13 mouse cellular contexts compared by ENCODE assay signal in genomic region chr2:167302641-167303040, GRCm38 (mm10). TPM values are rescaled to one million over a fixed set of nuclear protein-coding genes. Genes with fewer than 3 reads are reported as not detected.
A peak's percentile ranks its signal among the peaks of the same experiment; 100 is the strongest.
DNase-seq lines count a peak whose midpoint lies in the region; ATAC-seq and TF ChIP-seq lines count a peak whose summit lies in the region.
"Had no signal": no experiment of that assay in that cellular context is flagged by ENCODE, and none has a peak within 500 bp of the region (broad histone marks: within the 10 kb centered on the region; RNA-seq: fewer than 3 reads in every experiment).

No protein-coding gene starts in this region.

- no peak overlapping the region for H3K4me2 ChIP-seq in midbrain, postnatal 0 days (ENCODE audit: low read depth, low read length, poor library complexity, severe bottlenecking)
- H3K4me2 ChIP-seq in stomach, postnatal 0 days (replicated peaks; ENCODE audit: low read depth): no peak overlapping the region
- H3K4me2 ChIP-seq: liver, embryonic 13.5 days had no signal

- no peak overlapping the region for H3K9ac ChIP-seq in midbrain, postnatal 0 days (replicated peaks; ENCODE audit: low read length, poor library complexity, severe bottlenecking)
- no peak overlapping the region for H3K9ac ChIP-seq in stomach, postnatal 0 days (ENCODE audit: low read length)
- H3K9ac ChIP-seq: liver, embryonic 13.5 days had no signal

- ATAC-seq in midbrain, postnatal 0 days (ENCODE audit: low FRiP score): no peak
- ATAC-seq in stomach, postnatal 0 days (ENCODE audit: low FRiP score, low TSS enrichment): no peak
- ATAC-seq: lung, postnatal 0 days had no signal

- H3K9me3 ChIP-seq in midbrain, postnatal 0 days (ENCODE audit: low read length): no peaks in the 10 kb centered on the region
- no peaks in the 10 kb centered on the region for H3K9me3 ChIP-seq in stomach, postnatal 0 days (ENCODE audit: control insufficient read depth, low read length)
- H3K9me3 ChIP-seq: embryonic facial prominence, embryonic 10.5 days; liver, embryonic 13.5 days had no signal

- no peaks in the 10 kb centered on the region for H3K4me1 ChIP-seq in midbrain, postnatal 0 days (ENCODE audit: insufficient read depth, low read length)
- no peaks in the 10 kb centered on the region; the same call in 1 of the 2 replicates for H3K4me1 ChIP-seq in stomach, postnatal 0 days (replicated peaks; ENCODE audit: control insufficient read depth, insufficient read depth)

- no peak for TF ChIP-seq CTCF in midbrain, postnatal 0 days (IDR thresholded peaks at IDR 0.05)
- no peak for TF ChIP-seq CTCF in stomach, postnatal 0 days (IDR thresholded peaks at IDR 0.05; ENCODE audit: low read depth)

- H3K27me3 ChIP-seq in midbrain, postnatal 0 days (ENCODE audit: insufficient read depth, low read length): no peaks in the 10 kb centered on the region
- no peaks in the 10 kb centered on the region for H3K27me3 ChIP-seq in stomach, postnatal 0 days (ENCODE audit: control insufficient read depth, insufficient read depth, low read length)
- H3K27me3 ChIP-seq: liver, embryonic 13.5 days had no signal

- H3K4me3 ChIP-seq in midbrain, postnatal 0 days (ENCODE audit: low read depth, low read length): no peak overlapping the region
- no peak overlapping the region for H3K4me3 ChIP-seq in stomach, postnatal 0 days (ENCODE audit: low read depth, low read length)
- H3K4me3 ChIP-seq: embryonic facial prominence, embryonic 10.5 days; liver, embryonic 13.5 days had no signal

- WGBS in midbrain, postnatal 0 days: 74% methylated on average over 1 of the region's 1 CpGs
- 71% methylated on average over 1 of the region's 1 CpGs for WGBS in stomach, postnatal 0 days

- TF ChIP-seq EP300 in stomach, postnatal 0 days (optimal IDR thresholded peaks at IDR 0.05): no peak

- peaks cover 71% of the 10 kb centered on the region for H3K36me3 ChIP-seq in midbrain, postnatal 0 days (ENCODE audit: insufficient read depth, low read length)
- H3K36me3 ChIP-seq in stomach, postnatal 0 days (ENCODE audit: control insufficient read depth, insufficient read depth, low read length): peaks cover 11% of the 10 kb centered on the region

- DNase-seq in heart, adult 11 months: peak; percentile 72
- DNase-seq in heart, postnatal 4 days: no peak
- peak; percentile 0 for DNase-seq in lung, postnatal 10 days
- DNase-seq in lung, postnatal 14 days: no peak
- DNase-seq in cerebellum, adult 9-10 months: peak; percentile 23
- DNase-seq in layer of hippocampus, adult 8-10 months (ENCODE audit: low spot score in 2 of 2): peak; percentile 0 to 1
- DNase-seq in midbrain, postnatal 0 days (ENCODE audit: low spot score): no peak
- DNase-seq in stomach, postnatal 0 days (ENCODE audit: low spot score): no peak
- DNase-seq: heart, adult 18-20 months; liver, embryonic 13.5 days; spleen, adult 18-20 months had no signal

- H3K27ac ChIP-seq in midbrain, postnatal 0 days (ENCODE audit: low read depth, low read length): no peak overlapping the region
- no peak overlapping the region for H3K27ac ChIP-seq in stomach, postnatal 0 days (replicated peaks)
- H3K27ac ChIP-seq: embryonic facial prominence, embryonic 10.5 days; liver, embryonic 13.5 days had no signal

RNA-seq across cellular contexts. Expression of gene B4galt5, which starts 46.3 kb away (rescaled TPM):
- total RNA-seq in heart, postnatal 4 days (2021): 10 to 100 TPM; 30.3 to 33.9 TPM
- total RNA-seq in layer of hippocampus, adult 8-10 months (2022): 10 to 100 TPM; 34.6 to 43.0 (median 39.7) TPM
- 64.1 and 88.3 TPM in 2 replicates for total RNA-seq in midbrain, postnatal 0 days (2014; rRNA removed)
- 29.1 and 35.6 TPM in 2 replicates for polyA plus RNA-seq in midbrain, postnatal 0 days (2015; fragmentation: Nextera tagmentation; extraction: Ambion mirVana)
- 4.5 and 6.0 TPM in 2 replicates for polyA plus RNA-seq in stomach, postnatal 0 days (2015; fragmentation: Nextera tagmentation; extraction: Ambion mirVana)

Comparison
In these comparisons a context has a peak if more than half of its experiments do, and no peak if none do; other contexts are left out.
1. DNase-seq: peak in heart, adult 11 months (single experiment), lung, postnatal 10 days (single experiment), cerebellum, adult 9-10 months (single experiment) and layer of hippocampus, adult 8-10 months (2 of 2); none in heart, postnatal 4 days (single experiment), lung, postnatal 14 days (single experiment), midbrain, postnatal 0 days (single experiment) and stomach, postnatal 0 days (single experiment).